Mouse (Mus musculus) naive thymus-derived CD4-positive, alpha-beta T cell, adult 2 months (primary cell): ENCODE results near the gene Abcb8.

ENCODE experiments used
- DNase-seq: peaks from one replicate; pipeline ENCODE4 v3.0.0-alpha.2; 2011; ENCODE audit warnings: low read depth

The Abcb8 gene

GRCm38 (mm10) chr5:24393392-24393997 lies at the start of gene Abcb8:
TSS of gene Abcb8 (plus strand) at chr5:24393663.
- peak; percentile 94 for DNase-seq

DNA sequence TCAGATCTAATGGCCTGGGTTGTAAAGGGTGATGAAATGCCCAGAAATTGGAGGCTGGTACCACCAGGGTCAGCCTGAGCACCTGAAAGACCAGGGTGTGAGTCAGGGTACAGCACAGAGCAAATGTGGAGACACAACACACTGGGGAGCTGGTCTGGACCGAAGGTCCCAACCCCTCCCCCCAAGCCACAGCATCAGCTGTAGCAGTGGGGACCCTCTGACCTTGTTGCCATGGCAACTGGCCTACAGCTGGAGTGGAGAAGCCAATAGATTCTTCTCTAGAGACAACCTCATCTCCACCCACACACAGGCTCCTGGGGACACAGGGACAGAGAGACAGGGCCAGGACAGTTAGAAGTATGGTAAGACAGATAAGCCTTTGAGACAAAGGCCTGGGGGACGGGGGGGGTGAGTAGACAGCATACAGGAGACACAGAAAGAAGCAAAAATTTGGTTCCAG lies 49.5 kb upstream of the Abcb8 start:
- no peak for DNase-seq

- peak; percentile 82 for DNase-seq
These were observed 48.9 kb upstream of the Abcb8 start for GRCm38 (mm10) chr5:24344477-24345051.

GRCm38 (mm10) chr5:24346313-24346712 lies 47.1 kb upstream of the Abcb8 start:
- peak; percentile 8 for DNase-seq

- no peak for DNase-seq
These were observed 46.1 kb upstream of the Abcb8 start for GRCm38 (mm10) chr5:24347186-24347875.

GRCm38 (mm10) chr5:24348128-24348527 lies 45.3 kb upstream of the Abcb8 start:
- DNase-seq, result peak; percentile 93

GRCm38 (mm10) chr5:24348546-24348945 lies 44.9 kb upstream of the Abcb8 start:
- DNase-seq, result no peak

GRCm38 (mm10) chr5:24350073-24350472 lies 43.4 kb upstream of the Abcb8 start:
- peak; percentile 8 for DNase-seq

DNA sequence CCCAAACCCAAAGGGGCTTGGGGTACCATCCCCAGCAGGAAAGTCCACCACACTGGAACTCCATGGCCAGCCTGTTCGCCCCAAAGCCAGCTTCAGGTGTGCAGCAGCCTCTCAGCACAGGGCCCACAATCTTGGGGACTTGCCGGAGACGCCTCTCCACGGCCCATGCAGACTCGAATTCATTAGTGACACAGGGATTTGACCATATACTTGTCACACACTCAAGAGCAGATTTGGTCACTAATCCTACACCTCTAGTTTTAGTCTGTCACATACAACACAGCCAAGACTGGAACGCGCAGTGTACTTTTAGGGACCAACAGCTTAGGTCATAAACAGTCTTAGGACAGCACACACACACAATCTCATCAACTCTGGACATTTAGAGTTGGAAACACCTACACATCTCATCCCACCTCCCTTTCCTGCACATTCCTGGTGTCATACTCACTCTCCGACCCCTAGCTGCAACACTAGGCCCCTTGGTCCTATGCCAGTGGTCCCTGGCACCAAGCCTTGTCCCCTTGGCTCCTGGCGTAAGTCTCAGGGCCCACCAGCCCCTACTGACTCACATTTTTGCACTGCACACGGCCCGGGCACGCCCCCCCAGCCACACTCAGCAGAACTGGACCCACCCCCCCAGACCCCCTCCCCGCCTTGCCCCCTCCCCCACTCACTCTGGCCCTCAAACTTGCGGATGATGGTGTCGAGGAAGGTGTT lies 42.8 kb upstream of the Abcb8 start:
- peak; percentile 25 for DNase-seq

DNA sequence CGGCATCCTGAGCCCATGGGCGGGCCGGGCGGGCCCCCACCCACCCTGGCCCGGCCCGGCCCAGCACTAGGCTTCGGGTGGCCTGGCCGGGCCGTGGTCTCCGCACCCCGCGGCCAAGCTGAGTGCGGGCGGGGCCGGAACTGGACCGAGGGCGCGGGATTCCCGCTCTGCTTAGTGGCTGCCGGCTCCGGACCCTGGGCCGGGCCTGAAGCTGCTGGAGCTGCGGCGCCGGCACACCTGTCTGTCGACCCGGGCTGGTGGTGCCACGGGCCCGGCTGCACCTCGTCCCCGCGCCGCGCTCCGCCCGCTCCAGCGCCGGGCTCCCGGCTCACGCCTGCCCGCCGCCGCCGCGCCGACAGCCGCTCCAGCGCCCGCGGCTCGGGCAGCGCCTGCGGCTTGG lies 42.2 kb upstream of the Abcb8 start, which contains the start of gene Kcnh2:
Gene Kcnh2 (minus strand): TSS at position 327 of the 400 bp plus-strand sequence.
- no peak for DNase-seq

GRCm38 (mm10) chr5:24351701-24352171 lies 41.7 kb upstream of the Abcb8 start:
- DNase-seq, result peak; percentile 69

DNA sequence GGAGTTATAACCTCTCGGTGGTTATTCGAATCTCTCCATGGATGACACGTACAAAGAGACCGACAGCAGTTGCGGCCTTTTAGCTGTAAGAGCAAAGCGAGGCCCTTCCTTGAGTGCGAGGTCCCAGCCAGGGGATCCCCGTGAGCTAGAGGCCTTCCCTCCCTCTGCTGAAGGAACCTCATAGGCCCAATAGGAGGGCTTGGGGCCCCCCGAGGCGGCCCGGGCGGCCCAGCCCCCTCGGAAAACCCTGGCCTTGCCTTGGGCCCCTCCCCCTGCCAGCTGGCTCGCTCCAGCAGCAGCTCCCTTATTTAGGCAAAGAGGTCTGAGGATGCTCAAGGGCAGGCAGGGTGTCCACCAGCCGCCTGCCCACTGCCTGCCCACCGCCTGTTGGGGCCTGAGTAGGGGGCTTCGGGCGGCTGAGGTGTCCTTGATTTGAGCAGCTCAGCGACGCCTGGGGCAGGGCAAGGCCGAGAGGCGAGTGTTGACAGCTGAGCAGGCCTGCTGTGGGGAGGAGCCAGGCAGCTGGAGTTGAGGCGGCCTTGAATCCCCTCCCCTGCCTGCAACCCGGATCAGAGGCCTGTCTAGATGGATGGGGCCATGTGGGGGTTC lies 41.1 kb upstream of the Abcb8 start:
- DNase-seq, result peak; percentile 27

DNA sequence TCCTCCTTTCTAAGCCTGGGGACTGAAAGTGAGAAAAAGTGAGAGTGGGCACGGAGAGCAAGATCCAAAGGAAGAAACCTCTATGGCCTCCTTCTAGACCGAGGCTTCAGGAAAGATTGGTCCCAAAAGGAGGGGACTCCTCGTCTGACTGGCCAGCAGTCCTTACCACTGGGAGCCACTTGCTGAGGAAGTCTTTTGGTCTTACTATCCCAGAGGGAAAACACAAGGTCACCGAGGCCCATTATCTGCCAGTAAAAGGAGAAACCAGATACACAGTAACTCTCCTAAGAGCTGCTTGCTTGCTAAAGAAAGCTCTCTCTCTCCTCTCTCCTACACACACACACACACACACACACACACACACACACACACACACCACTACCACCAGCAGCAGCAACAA lies 40.1 kb upstream of the Abcb8 start:
- no peak for DNase-seq

DNA sequence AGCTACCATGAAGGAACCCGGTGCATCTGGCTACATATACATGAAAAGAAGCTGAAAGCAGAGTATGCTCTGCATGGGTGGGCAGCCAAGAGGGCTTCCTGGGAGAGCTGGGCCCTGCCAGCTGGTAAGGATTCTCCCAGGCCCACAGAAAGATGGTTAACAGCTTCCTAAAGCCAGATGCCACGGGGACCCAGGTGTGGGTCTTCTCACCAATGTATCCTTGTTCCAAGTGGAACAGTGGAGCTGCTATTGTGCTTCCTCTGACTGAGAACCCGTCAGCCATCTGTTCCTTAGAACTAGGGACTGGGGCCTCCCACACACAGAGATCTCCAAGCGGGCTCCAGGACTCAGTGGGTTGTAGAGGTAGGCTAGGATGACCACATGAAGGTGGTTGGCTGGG lies 36.7 kb upstream of the Abcb8 start:
- no peak for DNase-seq

GRCm38 (mm10) chr5:24357461-24357860 lies 36.0 kb upstream of the Abcb8 start:
- peak; percentile 95 for DNase-seq

DNA sequence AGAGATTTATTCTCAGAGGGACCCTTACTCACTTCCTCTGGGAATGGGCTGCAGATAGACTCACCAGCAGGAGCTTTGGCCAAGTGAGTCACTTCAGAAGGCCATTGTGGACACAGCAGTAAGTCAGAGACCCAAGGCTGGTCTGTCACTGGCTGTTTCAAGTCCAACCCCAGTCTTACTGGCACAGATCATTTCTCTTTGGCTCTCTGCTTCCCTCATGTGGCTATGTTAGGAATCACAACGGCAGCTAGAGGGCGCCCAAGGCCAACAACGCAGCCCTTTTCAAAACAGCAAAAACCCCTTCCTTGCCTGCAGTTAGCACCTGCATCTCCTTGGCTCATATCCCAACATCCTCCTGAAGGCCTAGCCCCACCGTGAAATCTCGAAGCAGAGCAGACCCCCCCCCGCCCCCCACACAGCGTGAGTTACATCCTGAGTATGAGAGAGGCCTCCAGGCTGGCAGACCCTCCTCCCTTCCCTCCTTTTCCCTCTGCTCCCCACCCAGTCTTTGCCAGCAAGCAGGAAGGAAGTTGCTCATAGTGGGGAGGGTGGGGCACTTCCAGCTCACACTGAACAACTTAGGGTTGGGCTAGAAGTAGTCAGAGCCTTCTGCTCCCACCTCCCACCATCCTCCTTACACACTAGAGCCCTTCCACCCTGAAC lies 32.5 kb upstream of the Abcb8 start:
- DNase-seq, result peak; percentile 93

- DNase-seq, result no peak
These were observed 30.0 kb upstream of the Abcb8 start for GRCm38 (mm10) chr5:24363467-24363866.

GRCm38 (mm10) chr5:24364061-24364460 lies 29.4 kb upstream of the Abcb8 start:
- DNase-seq, result no peak

GRCm38 (mm10) chr5:24364508-24364907 lies 29.0 kb upstream of the Abcb8 start, which contains the start of gene Nos3:
TSS of gene Nos3 (plus strand) at chr5:24364810.
- DNase-seq, result no peak

GRCm38 (mm10) chr5:24364963-24365362 lies 28.5 kb upstream of the Abcb8 start:
- no peak for DNase-seq

GRCm38 (mm10) chr5:24365528-24365927 lies 27.9 kb upstream of the Abcb8 start:
- DNase-seq, result no peak
